Mouse (Mus musculus): ENCODE measurements around the gene Abcc5. TPM values are rescaled to one million over a fixed set of nuclear protein-coding genes. Genes with fewer than 3 reads are reported as not detected.

Gene Abcc5
- 49.0 TPM for polyA plus RNA-seq (2017; shearing (Covaris generic))

GRCm38 (mm10) chr16:20425855-20426598 is at the start of gene Abcc5:
Abcc5 (minus strand) TSS chr16:20426394.

DNA sequence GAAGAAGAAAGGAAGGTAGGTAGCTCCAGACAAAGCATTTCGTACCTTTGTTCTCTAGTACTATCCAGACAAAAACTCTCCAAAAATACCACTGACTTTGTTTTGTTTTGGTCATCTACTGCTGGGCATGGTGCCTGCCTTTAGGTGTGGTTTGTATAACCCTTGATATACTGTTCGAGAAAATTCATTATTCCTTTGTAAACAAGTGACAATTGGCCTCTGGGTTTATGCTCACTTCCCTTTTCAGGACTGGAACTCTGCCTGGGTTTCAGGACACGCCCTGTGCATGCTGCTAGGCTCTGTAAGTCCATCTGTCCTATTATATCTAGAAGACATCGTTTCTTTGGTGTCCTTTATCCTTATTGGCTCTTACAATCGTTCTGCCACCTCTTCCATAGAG is 100.9 kb downstream of the Abcc5 start, which contains the start of gene Cyp2ab1:
Gene Cyp2ab1 (minus strand): TSS at position 119 of the 400 bp plus-strand sequence.

GRCm38 (mm10) chr16:20301770-20302649 is 124.2 kb downstream of the Abcc5 start, which contains the start of gene Parl:
Parl (minus strand) TSS chr16:20302387.

Other genes with a start within 250 kb of the Abcc5 start
- 0.09 TPM for gene Map6d1, start 185.0 kb downstream of the Abcc5 start, polyA plus RNA-seq (2017; shearing (Covaris generic))
- gene Parl, start 124.0 kb downstream of the Abcc5 start, polyA plus RNA-seq (2017; shearing (Covaris generic)), result 95.1 TPM
- gene Cyp2ab1, start 101.0 kb downstream of the Abcc5 start, polyA plus RNA-seq (2017; shearing (Covaris generic)), result not detected
- gene Eif2b5, start 72.4 kb upstream of the Abcc5 start, polyA plus RNA-seq (2017; shearing (Covaris generic)), result 21.3 TPM
- 5.8 TPM for gene Dvl3, start 90.6 kb upstream of the Abcc5 start, polyA plus RNA-seq (2017; shearing (Covaris generic))
- gene Ap2m1, start 109.1 kb upstream of the Abcc5 start, polyA plus RNA-seq (2017; shearing (Covaris generic)), result 486 TPM
- 122 TPM for gene Abcf3, start 122.2 kb upstream of the Abcc5 start, polyA plus RNA-seq (2017; shearing (Covaris generic))
- 0.30 TPM for gene Vwa5b2, start 163.1 kb upstream of the Abcc5 start, polyA plus RNA-seq (2017; shearing (Covaris generic))
- gene Eef1akmt4, start 185.2 kb upstream of the Abcc5 start, polyA plus RNA-seq (2017; shearing (Covaris generic)), result 16.9 TPM
- gene Gm49333, start 185.2 kb upstream of the Abcc5 start, polyA plus RNA-seq (2017; shearing (Covaris generic)), result not detected
- 44.0 TPM for gene Alg3, start 185.3 kb upstream of the Abcc5 start, polyA plus RNA-seq (2017; shearing (Covaris generic))
- gene Camk2n2, start 194.9 kb upstream of the Abcc5 start, polyA plus RNA-seq (2017; shearing (Covaris generic)), result not detected
- not detected for gene Ece2, start 203.4 kb upstream of the Abcc5 start, polyA plus RNA-seq (2017; shearing (Covaris generic))
- gene Psmd2, start 225.3 kb upstream of the Abcc5 start, polyA plus RNA-seq (2017; shearing (Covaris generic)), result 308 TPM
- 165 TPM for gene Eif4g1, start 241.9 kb upstream of the Abcc5 start, polyA plus RNA-seq (2017; shearing (Covaris generic))

Data from inflammation-experienced regulatory T-cells, adult 16 weeks (primary cell).